Mouse (Mus musculus): ENCODE data around the gene Hnrnpu. TPM values are rescaled to one million over a fixed set of nuclear protein-coding genes. Genes with fewer than 3 reads are reported as not detected.
A peak's percentile ranks its signal among the peaks of the same experiment; 100 is the strongest.

Hnrnpu gene
- polyA plus RNA-seq, 1 experiment: 48.6 TPM

DNA sequence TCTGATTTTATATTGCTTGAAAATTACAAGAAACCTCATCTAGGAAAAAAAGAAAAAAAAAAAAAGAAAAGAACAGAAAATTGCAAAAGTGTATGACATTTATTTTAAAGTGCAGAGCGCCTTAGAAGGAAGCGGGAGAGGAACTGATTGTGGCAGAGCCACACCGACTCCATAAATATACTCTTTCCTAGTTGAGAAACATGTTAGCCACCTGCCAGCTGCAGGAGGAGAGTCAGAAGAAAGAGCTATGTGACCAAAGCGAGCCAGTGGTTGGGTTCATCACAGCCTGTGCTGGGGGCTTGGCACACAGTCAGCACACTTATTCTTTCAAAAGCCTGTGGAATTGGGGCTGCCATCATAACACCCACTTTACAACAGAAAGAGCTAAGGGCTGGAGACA lies 35.1 kb upstream of the Hnrnpu start:
- TF ChIP-seq POLR2A (IDR thresholded peaks at IDR 0.05; ENCODE audit: low read depth, low read length) (no peak), CTCF (IDR thresholded peaks at IDR 0.05; ENCODE audit: extremely low read depth, insufficient read depth, insufficient read length, insufficient replicate concordance) (no peak)
- Histone ChIP-seq H3K27ac (ENCODE audit: insufficient read depth, low read length) (no peak overlapping the region), H3K4me1 (ENCODE audit: control insufficient read depth, insufficient read depth, insufficient read length) (peaks cover 3% of the 10 kb centered on the region; the same call in 1 of the 2 replicates), H3K27me3 (ENCODE audit: control insufficient read depth, insufficient read depth, low read length) (no peaks in the 10 kb centered on the region), H3K4me3 (ENCODE audit: extremely low read depth, insufficient read depth, insufficient read length) (no peak overlapping the region), H3K36me3 (ENCODE audit: control insufficient read depth, insufficient read depth, low read length) (no peaks in the 10 kb centered on the region)
- 46% methylated on average over 4 of the region's 4 CpGs for WGBS
- no peak for DNase-seq (ENCODE audit: low read depth in 1 of 2, low spot score in 2 of 2)

- Histone ChIP-seq H3K27me3 (ENCODE audit: control insufficient read depth, insufficient read depth, low read length) (no peaks in the 10 kb centered on the region), H3K36me3 (ENCODE audit: control insufficient read depth, insufficient read depth, low read length) (no peaks in the 10 kb centered on the region), H3K4me1 (ENCODE audit: control insufficient read depth, insufficient read depth, insufficient read length) (peaks cover 3% of the 10 kb centered on the region; the same call in 1 of the 2 replicates), H3K27ac (ENCODE audit: insufficient read depth, low read length) (peak overlapping the region; percentile 97), H3K4me3 (ENCODE audit: extremely low read depth, insufficient read depth, insufficient read length) (peak overlapping the region; percentile 57)
- WGBS: under 1% methylated on average over 11 of the region's 11 CpGs
- peak in 1 of 2 experiments; percentile 34 for DNase-seq (ENCODE audit: low read depth in 1 of 2, low spot score in 2 of 2)
- TF ChIP-seq POLR2A (IDR thresholded peaks at IDR 0.05; ENCODE audit: low read depth, low read length) (no peak), CTCF (IDR thresholded peaks at IDR 0.05; ENCODE audit: extremely low read depth, insufficient read depth, insufficient read length, insufficient replicate concordance) (no peak)
Observed at GRCm38 (mm10) chr1:178369272-178369651, 31.7 kb upstream of the Hnrnpu start.

DNA sequence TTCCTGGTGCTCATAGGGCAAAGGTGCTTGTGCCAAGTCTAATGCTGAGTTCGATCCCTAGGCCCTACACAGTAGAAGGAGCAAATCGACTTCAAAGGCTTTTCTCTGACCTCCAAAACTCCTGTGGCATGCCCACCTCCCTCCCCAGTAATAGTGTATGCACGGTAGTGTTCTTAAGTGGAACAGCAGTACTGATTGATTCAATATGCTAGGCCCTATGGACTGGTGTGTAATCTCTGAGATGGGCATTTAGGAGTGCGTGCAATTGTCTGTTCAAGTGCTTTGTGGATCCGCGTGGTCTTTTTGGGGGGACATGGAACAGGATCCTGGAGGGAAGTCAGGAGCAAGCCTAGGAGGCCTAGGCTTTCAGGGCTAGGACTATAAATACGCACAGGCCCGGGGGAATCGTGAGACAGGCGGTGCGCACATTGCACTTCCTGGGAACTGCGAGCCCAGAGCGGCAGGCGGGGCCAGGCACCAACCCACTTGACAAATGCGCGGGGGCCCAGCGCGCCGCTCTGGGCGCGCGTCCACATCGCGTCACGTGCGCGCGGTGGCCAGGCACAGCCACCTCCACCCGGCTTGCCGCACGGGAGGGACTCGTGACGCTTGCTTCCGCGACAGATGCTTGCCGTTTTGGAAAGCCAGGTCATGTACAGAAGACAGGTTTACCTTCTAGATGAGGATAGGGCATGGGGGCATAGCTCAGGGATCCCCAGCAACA lies 31.1 kb upstream of the Hnrnpu start:
- peak; percentile 44 for TF ChIP-seq POLR2A (IDR thresholded peaks at IDR 0.05; ENCODE audit: low read depth, low read length)
- TF ChIP-seq CTCF (IDR thresholded peaks at IDR 0.05; ENCODE audit: extremely low read depth, insufficient read depth, insufficient read length, insufficient replicate concordance): no peak
- WGBS: 5% methylated on average over 36 of the region's 36 CpGs
- no peaks in the 10 kb centered on the region for H3K27me3 ChIP-seq (ENCODE audit: control insufficient read depth, insufficient read depth, low read length)
- H3K4me3 ChIP-seq (ENCODE audit: extremely low read depth, insufficient read depth, insufficient read length): peak overlapping the region; percentile 57
- DNase-seq (ENCODE audit: low read depth in 1 of 2, low spot score in 2 of 2): peak; percentile 86 to 88
- peaks cover 3% of the 10 kb centered on the region; the same call in 1 of the 2 replicates for H3K4me1 ChIP-seq (ENCODE audit: control insufficient read depth, insufficient read depth, insufficient read length)
- peak overlapping the region; percentile 97 for H3K27ac ChIP-seq (ENCODE audit: insufficient read depth, low read length)
- H3K36me3 ChIP-seq (ENCODE audit: control insufficient read depth, insufficient read depth, low read length): no peaks in the 10 kb centered on the region

DNA sequence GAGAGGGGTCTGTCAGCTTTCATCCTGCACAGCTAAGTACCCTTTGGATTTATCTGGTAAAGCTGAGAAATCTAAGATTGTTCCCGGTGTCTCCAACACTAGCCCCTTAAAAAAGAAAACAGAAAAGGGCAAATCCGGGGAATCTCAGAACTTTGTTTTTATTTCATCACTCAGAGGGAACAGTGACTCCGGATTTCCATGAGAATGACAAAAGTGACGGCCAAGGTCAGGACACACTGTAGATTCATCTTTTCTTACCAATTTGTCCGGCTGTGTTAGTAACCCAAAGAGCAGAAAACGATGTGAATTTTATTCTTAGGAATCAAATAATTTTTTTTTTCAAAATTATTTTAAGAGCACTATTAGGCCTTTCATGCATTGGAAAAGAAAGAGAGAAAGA lies 30.5 kb upstream of the Hnrnpu start:
- Histone ChIP-seq H3K4me3 (ENCODE audit: extremely low read depth, insufficient read depth, insufficient read length) (no peak overlapping the region), H3K27me3 (ENCODE audit: control insufficient read depth, insufficient read depth, low read length) (no peaks in the 10 kb centered on the region), H3K27ac (ENCODE audit: insufficient read depth, low read length) (no peak overlapping the region; the same call in 1 of the 2 replicates), H3K36me3 (ENCODE audit: control insufficient read depth, insufficient read depth, low read length) (no peaks in the 10 kb centered on the region), H3K4me1 (ENCODE audit: control insufficient read depth, insufficient read depth, insufficient read length) (peaks cover 3% of the 10 kb centered on the region; the same call in 1 of the 2 replicates)
- no peak for DNase-seq (ENCODE audit: low read depth in 1 of 2, low spot score in 2 of 2)
- TF ChIP-seq POLR2A (IDR thresholded peaks at IDR 0.05; ENCODE audit: low read depth, low read length) (no peak), CTCF (IDR thresholded peaks at IDR 0.05; ENCODE audit: extremely low read depth, insufficient read depth, insufficient read length, insufficient replicate concordance) (no peak)
- 88% methylated on average over 6 of the region's 6 CpGs for WGBS

GRCm38 (mm10) chr1:178365171-178365570 lies 27.6 kb upstream of the Hnrnpu start:
- Histone ChIP-seq H3K27ac (ENCODE audit: insufficient read depth, low read length) (no peak overlapping the region), H3K4me3 (ENCODE audit: extremely low read depth, insufficient read depth, insufficient read length) (no peak overlapping the region), H3K27me3 (ENCODE audit: control insufficient read depth, insufficient read depth, low read length) (no peaks in the 10 kb centered on the region), H3K36me3 (ENCODE audit: control insufficient read depth, insufficient read depth, low read length) (no peaks in the 10 kb centered on the region), H3K4me1 (ENCODE audit: control insufficient read depth, insufficient read depth, insufficient read length) (peaks cover 3% of the 10 kb centered on the region; the same call in 1 of the 2 replicates)
- 94% methylated on average over 6 of the region's 6 CpGs for WGBS
- no peak for DNase-seq (ENCODE audit: low read depth in 1 of 2, low spot score in 2 of 2)
- TF ChIP-seq CTCF (IDR thresholded peaks at IDR 0.05; ENCODE audit: extremely low read depth, insufficient read depth, insufficient read length, insufficient replicate concordance): no peak
- TF ChIP-seq POLR2A (IDR thresholded peaks at IDR 0.05; ENCODE audit: low read depth, low read length): no peak

DNA sequence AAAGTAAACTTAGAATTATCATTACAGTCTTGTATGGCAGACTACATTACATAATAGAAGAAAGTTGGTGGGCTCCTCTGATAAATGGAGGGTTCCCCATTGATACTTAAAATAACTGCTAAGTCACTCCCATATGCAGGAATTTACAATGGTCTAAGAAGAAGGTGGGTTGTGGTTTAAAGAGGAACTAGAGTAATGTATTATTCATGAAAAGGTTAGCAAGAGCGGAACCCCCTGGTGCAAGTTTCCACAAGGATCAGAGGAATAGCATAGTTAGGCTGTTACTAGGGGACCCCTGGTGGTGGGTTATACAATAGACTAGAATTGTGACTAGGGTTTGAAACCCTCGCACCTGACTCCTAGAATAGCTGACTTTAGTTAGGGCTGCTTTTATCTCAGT lies 23.1 kb upstream of the Hnrnpu start:
- DNase-seq (ENCODE audit: low read depth in 1 of 2, low spot score in 2 of 2): no peak
- H3K27me3 ChIP-seq (ENCODE audit: control insufficient read depth, insufficient read depth, low read length): no peaks in the 10 kb centered on the region
- TF ChIP-seq POLR2A (IDR thresholded peaks at IDR 0.05; ENCODE audit: low read depth, low read length) (no peak), CTCF (IDR thresholded peaks at IDR 0.05; ENCODE audit: extremely low read depth, insufficient read depth, insufficient read length, insufficient replicate concordance) (no peak)
- 70% methylated on average over 2 of the region's 2 CpGs for WGBS
- no peak overlapping the region for H3K4me3 ChIP-seq (ENCODE audit: extremely low read depth, insufficient read depth, insufficient read length)
- no peak overlapping the region for H3K27ac ChIP-seq (ENCODE audit: insufficient read depth, low read length)
- no peaks in the 10 kb centered on the region for H3K4me1 ChIP-seq (ENCODE audit: control insufficient read depth, insufficient read depth, insufficient read length)
- no peaks in the 10 kb centered on the region for H3K36me3 ChIP-seq (ENCODE audit: control insufficient read depth, insufficient read depth, low read length)

- Histone ChIP-seq H3K27ac (ENCODE audit: insufficient read depth, low read length) (no peak overlapping the region), H3K27me3 (ENCODE audit: control insufficient read depth, insufficient read depth, low read length) (no peaks in the 10 kb centered on the region), H3K36me3 (ENCODE audit: control insufficient read depth, insufficient read depth, low read length) (no peaks in the 10 kb centered on the region), H3K4me3 (ENCODE audit: extremely low read depth, insufficient read depth, insufficient read length) (no peak overlapping the region), H3K4me1 (ENCODE audit: control insufficient read depth, insufficient read depth, insufficient read length) (no peaks in the 10 kb centered on the region)
- TF ChIP-seq POLR2A (IDR thresholded peaks at IDR 0.05; ENCODE audit: low read depth, low read length) (no peak), CTCF (IDR thresholded peaks at IDR 0.05; ENCODE audit: extremely low read depth, insufficient read depth, insufficient read length, insufficient replicate concordance) (no peak)
- no peak for DNase-seq (ENCODE audit: low read depth in 1 of 2, low spot score in 2 of 2)
- 85% methylated on average over 11 of the region's 11 CpGs for WGBS
Observed at GRCm38 (mm10) chr1:178360264-178360663, 22.7 kb upstream of the Hnrnpu start.
